Mouse (Mus musculus) kidney, postnatal 25 days (tissue): Measurements from ENCODE around the gene Afg3l1.
"Not testable (repeated sequence)": the region's sequence is repeated elsewhere in the genome, so short reads cannot be mapped to it uniquely, and the experiment has no call there.

Experiments used
- DNase-seq, 2 experiments: peaks; one replicate each; pipeline ENCODE4 v3.0.0; 2021; ENCODE audit warnings: mixed read lengths in 2 of 2

Afg3l1 gene

GRCm38 (mm10) chr8:123472991-123473390 is 4.7 kb upstream of the Afg3l1 start:
- not testable (repeated sequence) for DNase-seq

- not testable (repeated sequence) for DNase-seq
Observed at GRCm38 (mm10) chr8:123474549-123474948, 3.2 kb upstream of the Afg3l1 start.

GRCm38 (mm10) chr8:123476911-123477736 is 579 bp upstream of the Afg3l1 start:
- no peak for DNase-seq

GRCm38 (mm10) chr8:123478456-123479218 is 934 bp downstream of the Afg3l1 start:
- no peak for DNase-seq

GRCm38 (mm10) chr8:123482627-123483026 is 4.9 kb downstream of the Afg3l1 start:
- no peak for DNase-seq

- no peak for DNase-seq
Observed at GRCm38 (mm10) chr8:123491280-123492075, 13.8 kb downstream of the Afg3l1 start.

- no peak for DNase-seq
Observed at GRCm38 (mm10) chr8:123492898-123493297, 15.2 kb downstream of the Afg3l1 start.

GRCm38 (mm10) chr8:123497699-123498098 is 20.0 kb downstream of the Afg3l1 start:
- no peak for DNase-seq

- DNase-seq: no peak
Observed at GRCm38 (mm10) chr8:123498963-123499362, 21.3 kb downstream of the Afg3l1 start.

GRCm38 (mm10) chr8:123499556-123499955 is 21.9 kb downstream of the Afg3l1 start:
- no peak for DNase-seq

GRCm38 (mm10) chr8:123502192-123502591 is 24.5 kb downstream of the Afg3l1 start:
- DNase-seq: no peak

- DNase-seq: no peak
Observed at GRCm38 (mm10) chr8:123503801-123504467, 26.2 kb downstream of the Afg3l1 start.

- DNase-seq: no peak
Observed at GRCm38 (mm10) chr8:123504591-123505195, 27.0 kb downstream of the Afg3l1 start.

GRCm38 (mm10) chr8:123505267-123505666 is 27.6 kb downstream of the Afg3l1 start:
- no peak for DNase-seq

GRCm38 (mm10) chr8:123505695-123506094 is 28.0 kb downstream of the Afg3l1 start:
- no peak for DNase-seq

- no peak for DNase-seq
Observed at GRCm38 (mm10) chr8:123507153-123507552, 29.4 kb downstream of the Afg3l1 start.

- no peak for DNase-seq
Observed at GRCm38 (mm10) chr8:123510819-123511218, 33.1 kb downstream of the Afg3l1 start.

- DNase-seq: no peak
Observed at GRCm38 (mm10) chr8:123514136-123514535, 36.4 kb downstream of the Afg3l1 start.

- DNase-seq: peak; percentile 13 to 51
Observed at GRCm38 (mm10) chr8:123514781-123515539, 37.3 kb downstream of the Afg3l1 start, which contains the start of gene Dbndd1. TSS of gene Dbndd1 (minus strand) at chr8:123515463.

GRCm38 (mm10) chr8:123515540-123515897 is 37.8 kb downstream of the Afg3l1 start:
- DNase-seq: no peak

- no peak for DNase-seq
Observed at GRCm38 (mm10) chr8:123516596-123516995, 38.9 kb downstream of the Afg3l1 start.
